Mouse (Mus musculus) MEL (cell line): ENCODE results near the gene Fam180a. TPM values are rescaled to one million over a fixed set of nuclear protein-coding genes. Genes with fewer than 3 reads are reported as not detected.

Source experiments
- DNase-seq: peaks from one replicate; pipeline ENCODE4 v3.0.0; 2011; ENCODE audit warnings: low read depth, low spot score
- H3K27ac ChIP-seq: 2 replicates; pipeline ENCODE4 v1.5.1; 2012; ENCODE audit warnings: low read depth, mild to moderate bottlenecking, control low read depth, low read length, moderate library complexity; ENCODE audit not compliant: control insufficient read depth
- H3K27me3 ChIP-seq, 2 experiments: fragments of 150-350 bp in 1 of 2; sonication (generic) in 1 of 2; 2 replicates each; pipeline ENCODE4 v1.6.1; 2012; ENCODE audit warnings: low read length in 2 of 2, mild to moderate bottlenecking in 2 of 2, improper control_type of control experiment in 1 of 2, moderate library complexity in 1 of 2; ENCODE audit not compliant: insufficient read depth in 2 of 2, control insufficient read depth in 1 of 2
- H3K36me3 ChIP-seq, 2 experiments: 2 replicates each; pipeline ENCODE4 v1.6.1; 2012 to 2014; ENCODE audit warnings: low read length in 2 of 2, improper control_type of control experiment in 1 of 2, inconsistent platforms in 1 of 2, mild to moderate bottlenecking in 1 of 2; ENCODE audit not compliant: insufficient read depth in 2 of 2, control insufficient read depth in 1 of 2
- H3K4me1 ChIP-seq, 2 experiments: fragments of 150-350 bp in 1 of 2; sonication (generic) in 1 of 2; 2 replicates each; pipeline ENCODE4 v1.6.1; 2012; ENCODE audit warnings: low read length in 2 of 2, improper control_type of control experiment in 1 of 2, mild to moderate bottlenecking in 1 of 2; ENCODE audit not compliant: insufficient read depth in 2 of 2, control insufficient read depth in 1 of 2
- H3K4me3 ChIP-seq, 2 experiments: fragments of 150-350 bp in 1 of 2; sonication (generic) in 1 of 2; 2 replicates each; pipeline ENCODE4 v1.5.1; 2012; ENCODE audit warnings: low read depth in 2 of 2, low read length in 2 of 2, mild to moderate bottlenecking in 2 of 2, moderate library complexity in 2 of 2, control low read depth in 1 of 2, improper control_type of control experiment in 1 of 2; ENCODE audit not compliant: control insufficient read depth in 1 of 2, insufficient read depth in 1 of 2
- H3K79me2 ChIP-seq: 2 replicates; pipeline ENCODE4 v1.6.1; 2012; ENCODE audit warnings: mild to moderate bottlenecking, low read length, moderate library complexity; ENCODE audit not compliant: control insufficient read depth, poor library complexity, insufficient read depth
- H3K9ac ChIP-seq: 2 replicates; pipeline ENCODE4 v1.6.1; 2012; ENCODE audit warnings: low read depth, mild to moderate bottlenecking, control low read depth, low read length, moderate library complexity; ENCODE audit not compliant: control insufficient read depth, poor library complexity, severe bottlenecking
- H3K9me3 ChIP-seq: fragments of 150-350 bp; sonication (generic); replicated peaks from 2 replicates; pipeline ENCODE4 v1.6.1; 2012; ENCODE audit warnings: mild to moderate bottlenecking, low read length, improper control_type of control experiment, moderate library complexity; ENCODE audit not compliant: insufficient read depth
- BHLHE40 ChIP-seq: IDR thresholded peaks from 2 replicates; pipeline ENCODE4 v1.6.1; 2012; ENCODE audit warnings: low read depth, mild to moderate bottlenecking, inconsistent platforms, low read length, improper control_type of control experiment, borderline replicate concordance
- EP300 ChIP-seq, 2 experiments: IDR thresholded peaks; 2 replicates each; pipeline ENCODE4 v1.6.1; 2011; ENCODE audit warnings: improper control_type of control experiment in 2 of 2, low read length in 2 of 2, low read depth in 1 of 2, mild to moderate bottlenecking in 1 of 2
- ETS1 ChIP-seq: IDR thresholded peaks from 2 replicates; pipeline ENCODE4 v1.6.1; 2012; ENCODE audit warnings: low read depth, mild to moderate bottlenecking, inconsistent platforms, low read length, improper control_type of control experiment, moderate library complexity
- GATA1 ChIP-seq: IDR thresholded peaks from 2 replicates; pipeline ENCODE4 v1.6.1; 2011; ENCODE audit warnings: low read depth, low read length, improper control_type of control experiment
- HCFC1 ChIP-seq: IDR thresholded peaks from 2 replicates; pipeline ENCODE4 v1.6.1; 2012; ENCODE audit warnings: low read depth, mild to moderate bottlenecking, inconsistent platforms, low read length, improper control_type of control experiment, moderate library complexity
- JUND ChIP-seq: IDR thresholded peaks from 2 replicates; pipeline ENCODE4 v1.6.1; 2011; ENCODE audit warnings: low read depth, mild to moderate bottlenecking, improper control_type of control experiment, low read length
- MAX ChIP-seq: IDR thresholded peaks from 2 replicates; pipeline ENCODE4 v1.6.1; 2011; ENCODE audit warnings: low read length, improper control_type of control experiment
- MEF2A ChIP-seq: IDR thresholded peaks from 2 replicates; pipeline ENCODE4 v1.6.1; 2014; ENCODE audit warnings: low read depth, mild to moderate bottlenecking, inconsistent platforms, low read length, improper control_type of control experiment; ENCODE audit not compliant: poor library complexity, insufficient replicate concordance, severe bottlenecking; ENCODE audit errors: extremely low read depth
- MYB ChIP-seq: IDR thresholded peaks from 2 replicates; pipeline ENCODE4 v1.6.1; 2011; ENCODE audit warnings: mild to moderate bottlenecking, low read depth, low read length, improper control_type of control experiment
- MYC ChIP-seq: IDR thresholded peaks from 2 replicates; pipeline ENCODE4 v1.6.1; 2011; ENCODE audit warnings: low read depth, mild to moderate bottlenecking, low read length, improper control_type of control experiment, moderate library complexity
- NELFE ChIP-seq: IDR thresholded peaks from 2 replicates; pipeline ENCODE4 v1.6.1; 2011; ENCODE audit warnings: low read depth, low read length, improper control_type of control experiment
- POLR2AphosphoS5 ChIP-seq: IDR thresholded peaks from 2 replicates; pipeline ENCODE4 v1.6.1; 2012; ENCODE audit warnings: low read depth, borderline replicate concordance, mild to moderate bottlenecking, inconsistent platforms, low read length, moderate library complexity, mixed read lengths
- RCOR1 ChIP-seq: IDR thresholded peaks from 2 replicates; pipeline ENCODE4 v1.6.1; 2012; ENCODE audit warnings: low read depth, mild to moderate bottlenecking, inconsistent platforms, low read length, improper control_type of control experiment
- SIN3A ChIP-seq: IDR thresholded peaks from 2 replicates; pipeline ENCODE4 v1.6.1; 2012; ENCODE audit warnings: low read length, improper control_type of control experiment, inconsistent platforms
- TBP ChIP-seq: IDR thresholded peaks from 2 replicates; pipeline ENCODE4 v1.8.0; 2011; ENCODE audit warnings: low read depth, low read length, improper control_type of control experiment
- USF1 ChIP-seq: IDR thresholded peaks from 2 replicates; pipeline ENCODE4 v1.6.1; 2014; ENCODE audit warnings: low read depth, mild to moderate bottlenecking, inconsistent platforms, low read length, improper control_type of control experiment, moderate library complexity
- ZMIZ1 ChIP-seq: IDR thresholded peaks from 2 replicates; pipeline ENCODE4 v1.6.1; 2012; ENCODE audit warnings: low read depth, mild to moderate bottlenecking, inconsistent platforms, low read length, improper control_type of control experiment, moderate library complexity
- ZNF384 ChIP-seq: IDR thresholded peaks from 2 replicates; pipeline ENCODE4 v1.6.1; 2012; ENCODE audit warnings: low read depth, mild to moderate bottlenecking, inconsistent platforms, low read length, improper control_type of control experiment
- polyA plus RNA-seq, 2 experiments: library from polyadenylated mRNA; stranded (reverse) in 1 of 2; unstranded in 1 of 2; fragments of >175 nt in 1 of 2; fragments of >200 nt in 1 of 2; gene quantifications; 2 replicates each; pipeline versions ENCODE4 v1.2.1 to v1.2.4; 2012; ENCODE audit warnings: low replicate concordance in 2 of 2, low read depth in 1 of 2; ENCODE audit not compliant: insufficient read length in 2 of 2, insufficient read depth in 1 of 2, missing spikeins in 1 of 2
- total RNA-seq: library from RNA; depleted of rRNA; stranded (reverse); fragments of 300-350 nt; gene quantifications from 2 replicates; pipeline ENCODE4 v1.2.3, GENCODE M21; 2012; rRNA removed

Fam180a gene
- total and polyA plus RNA-seq, 3 experiments = not detected

- no peak for DNase-seq
- Histone ChIP-seq H3K9me3 (no peaks in the 10 kb centered on the region), H3K4me3 (no peak overlapping the region), H3K79me2 (no peaks in the 10 kb centered on the region), H3K27me3 (no peaks in the 10 kb centered on the region), H3K4me1 (no peaks in the 10 kb centered on the region), H3K9ac (no peak overlapping the region), H3K27ac (no peak overlapping the region), H3K36me3 (peaks cover 0 to 4% of the 10 kb centered on the region in 2 experiments; a peak in 2 of 4 replicates)
- TF ChIP-seq MYC (no peak), MEF2A (no peak), MYB (no peak), EP300 (IDR thresholded peaks at IDR 0.05; ENCODE audit: low read depth in 1 of 2, low read length in 2 of 2) (no peak), BHLHE40 (no peak), NELFE (no peak), ETS1 (no peak), TBP (no peak), MAX (no peak), SIN3A (no peak), ZMIZ1 (no peak), GATA1 (no peak), USF1 (no peak), ZNF384 (no peak), POLR2AphosphoS5 (no peak), RCOR1 (no peak), HCFC1 (no peak), JUND (no peak)
Measured at GRCm38 (mm10) chr6:35265580-35266278, 60.2 kb downstream of the Fam180a start.

Other genes with a start within 250 kb of the Fam180a start
- 6.0 and 6.2 TPM in 2 replicates for gene Cnot4, start 192.4 kb downstream of the Fam180a start, total RNA-seq
- 10 to 100 TPM; 13.6 to 41.9 TPM for gene Cnot4, start 192.4 kb downstream of the Fam180a start, polyA plus RNA-seq
- 82.9 and 89.6 TPM in 2 replicates for gene Nup205, start 148.7 kb downstream of the Fam180a start, total RNA-seq
- gene Nup205, start 148.7 kb downstream of the Fam180a start, polyA plus RNA-seq = 10 to 100 TPM; 32.1 to 89.3 TPM
- gene Slc13a4, start 18.0 kb downstream of the Fam180a start, total RNA-seq = not detected in 2 replicates
- under 1 TPM in 1 of 2 experiments, not detected in 1; 0.14 TPM for gene Slc13a4, start 18.0 kb downstream of the Fam180a start, polyA plus RNA-seq
- 74.5 and 75.2 TPM in 2 replicates for gene Mtpn, start 213.7 kb upstream of the Fam180a start, total RNA-seq
- gene Mtpn, start 213.7 kb upstream of the Fam180a start, polyA plus RNA-seq = 100 to 1,000 TPM in 1 of 2 experiments, 10 to 100 TPM in 1; 85.4 to 153 TPM